27 mouse cellular contexts compared by ENCODE assay signal in genomic region chr3:40085116-40085515, GRCm38 (mm10).
DNase-seq lines count a peak whose midpoint lies in the region; ATAC-seq and TF ChIP-seq lines count a peak whose summit lies in the region.
"Had no signal": no experiment of that assay in that cellular context is flagged by ENCODE, and none has a peak within 500 bp of the region (broad histone marks: within the 10 kb centered on the region; RNA-seq: fewer than 3 reads in every experiment).

No protein-coding gene starts in this region.

- H3K36me3 ChIP-seq in lung, embryonic 16.5 days (ENCODE audit: control insufficient read depth, insufficient read depth, low read length): no peaks in the 10 kb centered on the region
- H3K36me3 ChIP-seq: embryonic facial prominence, embryonic 13.5 days; forebrain, embryonic 10.5 days; forebrain, embryonic 15.5 days; heart, embryonic 12.5 days; hindbrain, embryonic 13.5 days; limb, embryonic 13.5 days had no signal

- no peak overlapping the region for H3K4me2 ChIP-seq in lung, embryonic 16.5 days (ENCODE audit: low read depth, low read length)
- H3K4me2 ChIP-seq: embryonic facial prominence, embryonic 13.5 days; forebrain, embryonic 15.5 days; heart, embryonic 12.5 days; hindbrain, embryonic 13.5 days; limb, embryonic 13.5 days; liver, embryonic 11.5 days; midbrain, embryonic 11.5 days had no signal

- ATAC-seq in lung, embryonic 16.5 days (ENCODE audit: low read depth): 0 out of 2 replicates have a peak, but pooled peaks have one; percentile 12
- ATAC-seq: forebrain, embryonic 15.5 days; intestine, embryonic 16.5 days; midbrain, embryonic 16.5 days; Patski had no signal

- H3K9me3 ChIP-seq in lung, embryonic 16.5 days (ENCODE audit: control insufficient read depth, low read length): no peaks in the 10 kb centered on the region
- H3K9me3 ChIP-seq: embryonic facial prominence, embryonic 13.5 days; forebrain, embryonic 10.5 days; forebrain, embryonic 15.5 days; heart, embryonic 12.5 days; hindbrain, embryonic 13.5 days; limb, embryonic 13.5 days had no signal

- DNase-seq in frontal cortex, postnatal 36 days (ENCODE audit: low spot score in 2 of 2): peak; percentile 24 to 51
- no peak for DNase-seq in frontal cortex, postnatal 14 days (ENCODE audit: low spot score in 2 of 2)
- DNase-seq in lung, adult 2 months: no peak
- peak; percentile 75 for DNase-seq in brain, adult 2 months (ENCODE audit: low read depth, low spot score)
- DNase-seq in left cerebral cortex, postnatal 36 days (ENCODE audit: low spot score in 2 of 2): peak; percentile 14 to 33
- no peak for DNase-seq in cerebellum, adult 8-10 months
- DNase-seq: adrenal gland, postnatal 14 days; cerebellum, adult 11-12 months; cerebellum, postnatal 10 days; heart, adult 2 months; heart, postnatal 4 days; kidney, adult 8-10 months; kidney, postnatal 4 days; lung, postnatal 10 days had no signal

- no peak for TF ChIP-seq POLR2A in lung, adult 2 months (IDR thresholded peaks at IDR 0.05; ENCODE audit: borderline replicate concordance, extremely low read depth, low read depth, low read length)

- no peak overlapping the region for H3K9ac ChIP-seq in lung, embryonic 16.5 days (ENCODE audit: low read length)
- H3K9ac ChIP-seq: embryonic facial prominence, embryonic 13.5 days; forebrain, embryonic 15.5 days; heart, embryonic 12.5 days; hindbrain, embryonic 13.5 days; limb, embryonic 13.5 days had no signal

- no peak overlapping the region for H3K4me3 ChIP-seq in lung, embryonic 16.5 days (ENCODE audit: low read length)
- H3K4me3 ChIP-seq in lung, adult 2 months (replicated peaks; ENCODE audit: extremely low read depth, low read depth, low read length): no peak overlapping the region
- H3K4me3 ChIP-seq: embryonic facial prominence, embryonic 13.5 days; forebrain, embryonic 10.5 days; forebrain, embryonic 15.5 days; heart, adult 2 months; heart, embryonic 12.5 days; hindbrain, embryonic 13.5 days; limb, embryonic 13.5 days had no signal

- H3K27me3 ChIP-seq in lung, embryonic 16.5 days (ENCODE audit: control insufficient read depth, insufficient read depth, low read depth, low read length): no peaks in the 10 kb centered on the region
- H3K27me3 ChIP-seq: embryonic facial prominence, embryonic 13.5 days; forebrain, embryonic 15.5 days; heart, embryonic 12.5 days; hindbrain, embryonic 13.5 days; limb, embryonic 13.5 days; Patski had no signal

- intact Hi-C loops in left cerebral cortex, postnatal 36 days (cut with DNase I): no loop called here

- TF ChIP-seq CTCF in lung, adult 2 months (IDR thresholded peaks at IDR 0.05; ENCODE audit: insufficient read depth, low read length): no peak

- 39% methylated on average over 2 of the region's 2 CpGs for WGBS in lung, embryonic 16.5 days
- WGBS in lung, adult 2 months: 51% methylated on average over 2 of the region's 2 CpGs

- no peak overlapping the region for H3K27ac ChIP-seq in lung, embryonic 16.5 days (ENCODE audit: low read length)
- H3K27ac ChIP-seq: embryonic facial prominence, embryonic 13.5 days; forebrain, embryonic 10.5 days; forebrain, embryonic 15.5 days; heart, adult 2 months; hindbrain, embryonic 13.5 days; kidney, postnatal 0 days; limb, embryonic 13.5 days had no signal

- H3K4me1 ChIP-seq in lung, embryonic 16.5 days (replicated peaks; ENCODE audit: control insufficient read depth, insufficient read depth, low read length): no peaks in the 10 kb centered on the region
- H3K4me1 ChIP-seq in lung, adult 2 months (ENCODE audit: control insufficient read depth, insufficient read depth, low read length): no peaks in the 10 kb centered on the region
- H3K4me1 ChIP-seq: forebrain, embryonic 15.5 days; heart, embryonic 12.5 days; hindbrain, embryonic 13.5 days had no signal

Comparison
In these comparisons a context has a peak if more than half of its experiments do, and no peak if none do; other contexts are left out.
1. DNase-seq: peak in frontal cortex, postnatal 36 days (2 of 2), brain, adult 2 months (single experiment) and left cerebral cortex, postnatal 36 days (2 of 2); none in frontal cortex, postnatal 14 days (0 of 2), lung, adult 2 months (single experiment) and cerebellum, adult 8-10 months (single experiment).